Mouse (Mus musculus) lung, adult 2 months (tissue): ENCODE results near the gene Lrrc72. TPM values are rescaled to one million over a fixed set of nuclear protein-coding genes. Genes with fewer than 3 reads are reported as not detected.
"Not testable (repeated sequence)": the region's sequence is repeated elsewhere in the genome, so short reads cannot be mapped to it uniquely, and the experiment has no call there.

ENCODE experiments used
- DNase-seq: peaks from one replicate; pipeline ENCODE4 v3.0.0; 2022
- H3K4me1 ChIP-seq: fragments of 200-500 bp; 2 replicates; pipeline ENCODE4 v1.6.1; 2011; ENCODE audit warnings: low read length; ENCODE audit not compliant: control insufficient read depth, insufficient read depth
- H3K4me3 ChIP-seq: fragments of 200-500 bp; replicated peaks from 2 replicates; pipeline ENCODE3; 2011; ENCODE audit warnings: low read depth, mild to moderate bottlenecking, control low read depth, low read length; ENCODE audit errors: extremely low read depth
- CTCF ChIP-seq: fragments of 200-500 bp; IDR thresholded peaks from 2 replicates; pipeline ENCODE4 v1.5.1; 2011; ENCODE audit warnings: mild to moderate bottlenecking, low read length, control low read depth; ENCODE audit not compliant: insufficient read depth
- POLR2A ChIP-seq: fragments of 200-500 bp; IDR thresholded peaks from 2 replicates; pipeline ENCODE4 v1.6.1; 2011; ENCODE audit warnings: low read depth, mild to moderate bottlenecking, control low read depth, low read length, borderline replicate concordance; ENCODE audit errors: extremely low read depth
- WGBS: fragments of 180-500 bp; shearing (Covaris S2); methylation state at CpG from one replicate; pipeline ENCODE4 v1.1.7; 2018; 5-methylcytosine and 5-hydroxymethylcytosine counted together
- polyA plus RNA-seq: library from polyadenylated mRNA; depleted of rRNA; stranded (reverse); fragments of >200 nt; gene quantifications from 2 replicates; pipeline ENCODE4 v1.2.3, GENCODE M21; 2012

The Lrrc72 gene
- polyA plus RNA-seq, 1 experiment, result not detected

GRCm38 (mm10) chr12:36231386-36231785 is 21.8 kb downstream of the Lrrc72 start:
- WGBS, result 67% methylated on average over 2 of the region's 2 CpGs
- Histone ChIP-seq H3K4me1 (no peaks in the 10 kb centered on the region), H3K4me3 (no peak overlapping the region)
- DNase-seq, result no peak
- TF ChIP-seq CTCF (no peak), POLR2A (no peak)

- 45% methylated on average over 4 of the region's 4 CpGs for WGBS
- H3K4me3 ChIP-seq, result no peak overlapping the region
- DNase-seq, result no peak
- H3K4me1 ChIP-seq, result no peaks in the 10 kb centered on the region
- TF ChIP-seq POLR2A, result no peak
- no peak for TF ChIP-seq CTCF
Observed at GRCm38 (mm10) chr12:36224392-36224791, 28.8 kb downstream of the Lrrc72 start.

DNA sequence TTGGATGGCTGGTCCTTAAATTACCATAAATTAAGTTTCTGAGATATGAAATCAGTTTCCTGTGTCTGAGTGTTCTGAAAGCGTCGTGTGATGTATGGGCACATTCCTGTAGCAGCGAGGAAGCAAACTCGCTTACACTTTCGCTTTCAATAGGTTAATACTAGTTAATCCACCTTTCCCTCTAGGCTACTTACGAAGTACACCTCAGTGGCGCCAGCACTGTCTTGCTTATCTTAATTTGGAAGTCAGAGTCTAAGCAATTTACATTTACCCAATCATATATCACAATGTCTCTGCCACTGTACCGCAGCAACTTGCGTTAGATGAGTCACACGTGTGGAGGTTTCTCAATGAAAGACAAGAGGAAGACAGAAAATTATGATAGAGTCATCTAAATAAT is 36.3 kb downstream of the Lrrc72 start:
- no peak for DNase-seq
- 23% methylated on average over 10 of the region's 10 CpGs for WGBS
- H3K4me1 ChIP-seq, result no peaks in the 10 kb centered on the region

GRCm38 (mm10) chr12:36216230-36216629 is 37.0 kb downstream of the Lrrc72 start:
- TF ChIP-seq POLR2A (no peak), CTCF (no peak)
- Histone ChIP-seq H3K4me1 (no peaks in the 10 kb centered on the region), H3K4me3 (no peak overlapping the region)
- DNase-seq, result no peak
- WGBS, result 62% methylated on average over 4 of the region's 4 CpGs

More for the DNA sequence above, 36.3 kb downstream of the Lrrc72 start:
- H3K4me3 ChIP-seq, result peak overlapping the region; percentile 54
- TF ChIP-seq POLR2A, result no peak
- TF ChIP-seq CTCF, result no peak

DNA sequence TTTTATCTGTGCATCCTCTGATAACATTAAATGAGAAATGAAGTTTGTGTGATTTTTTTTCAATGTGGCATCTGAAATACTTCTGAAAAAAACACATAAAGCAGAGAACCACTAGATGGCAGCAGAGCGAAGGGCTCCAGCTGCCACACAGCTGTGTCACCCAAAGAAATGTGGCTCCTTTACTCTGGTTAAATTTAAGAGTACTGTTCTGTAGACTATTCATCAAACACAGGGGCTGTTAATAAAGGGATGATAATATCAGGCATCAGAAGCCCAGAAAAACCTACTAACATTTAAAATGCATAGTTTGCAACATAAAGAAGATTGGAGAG is 38.1 kb downstream of the Lrrc72 start:
- no peak overlapping the region for H3K4me3 ChIP-seq
- TF ChIP-seq CTCF (peak; percentile 84), POLR2A (no peak)
- no peak for DNase-seq
- 0% methylated on average over 1 of the region's 1 CpGs for WGBS
- no peaks in the 10 kb centered on the region for H3K4me1 ChIP-seq

DNA sequence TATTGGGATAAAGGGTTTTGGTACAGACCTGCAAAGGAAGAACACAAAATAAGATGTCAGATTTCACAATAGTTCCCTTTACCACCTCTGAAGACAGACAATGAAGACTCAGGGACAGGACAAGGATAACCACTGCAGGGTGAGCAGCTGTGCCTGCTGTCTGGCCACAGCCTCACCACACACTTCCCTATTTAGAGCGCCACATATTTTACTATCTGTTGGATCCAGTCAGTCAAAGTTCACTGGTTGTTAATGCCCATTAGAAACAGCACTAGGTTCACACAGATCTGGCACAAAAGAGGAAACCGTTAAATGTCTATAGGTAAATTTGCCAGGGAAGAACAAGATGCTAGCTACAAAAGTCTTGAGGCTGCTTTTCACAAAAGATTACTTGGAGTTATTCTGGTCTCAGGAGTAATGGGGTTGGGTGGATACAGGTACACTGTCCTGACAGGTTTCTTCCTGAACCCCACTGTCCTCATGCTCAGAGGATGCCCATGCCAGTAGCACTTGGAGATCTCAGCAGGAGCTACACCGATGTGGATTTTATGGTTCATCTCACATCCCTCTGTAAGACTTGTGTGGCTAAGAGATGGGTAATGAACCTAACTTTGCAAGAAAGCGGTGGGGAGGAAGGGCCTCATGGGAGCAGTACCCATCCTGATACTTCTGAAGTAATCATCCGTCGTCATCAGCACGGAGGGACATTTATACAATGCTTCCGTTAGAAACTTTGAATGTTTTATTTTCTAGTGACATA is 38.6 kb downstream of the Lrrc72 start:
- Histone ChIP-seq H3K4me3 (no peak overlapping the region), H3K4me1 (no peaks in the 10 kb centered on the region)
- WGBS, result 41% methylated on average over 8 of the region's 8 CpGs
- no peak for TF ChIP-seq CTCF
- TF ChIP-seq POLR2A, result no peak
- DNase-seq, result no peak

DNA sequence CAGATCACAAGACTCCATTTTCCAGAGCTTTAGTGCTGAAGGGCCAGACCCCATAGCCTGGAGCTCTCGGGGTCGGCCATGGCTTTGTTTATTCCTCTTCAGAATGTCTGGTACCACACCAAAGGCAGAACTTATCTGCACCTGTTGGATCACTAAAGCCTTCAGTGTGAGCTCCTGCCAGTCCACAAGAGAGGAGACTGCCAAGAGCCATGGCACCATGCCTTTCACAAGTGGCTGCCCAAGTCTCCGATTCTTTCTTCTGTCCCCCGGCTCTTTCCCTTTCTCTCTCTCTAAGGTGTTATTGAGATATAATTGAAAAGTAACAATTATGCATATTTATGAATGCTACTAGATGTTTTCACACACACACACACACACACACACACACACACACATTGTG is 43.1 kb downstream of the Lrrc72 start:
- TF ChIP-seq CTCF, result no peak
- TF ChIP-seq POLR2A, result no peak
- Histone ChIP-seq H3K4me3 (no peak overlapping the region), H3K4me1 (no peaks in the 10 kb centered on the region; the same call in 1 of the 2 replicates)
- DNase-seq, result no peak
- 64% methylated on average over 4 of the region's 4 CpGs for WGBS

DNA sequence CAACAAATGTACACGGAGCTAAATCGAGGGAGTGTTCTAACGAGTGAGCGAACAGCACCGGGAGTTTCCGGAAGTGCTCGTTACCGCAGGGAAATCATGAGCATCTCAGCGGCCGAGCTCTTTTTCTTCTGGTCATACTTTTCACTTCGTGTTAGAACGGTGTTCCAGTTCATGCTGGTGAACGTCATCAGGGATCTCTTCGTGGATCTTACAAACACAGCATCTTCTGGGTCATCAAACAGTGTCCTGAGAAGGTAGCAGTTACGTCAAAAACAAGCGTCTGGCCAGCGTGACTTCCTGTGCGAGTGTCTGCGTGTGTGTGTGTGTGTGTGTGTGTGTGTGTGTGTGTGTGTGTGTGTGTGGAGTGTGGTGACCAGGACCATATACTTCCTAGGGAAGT is 44.7 kb downstream of the Lrrc72 start:
- WGBS, result 70% methylated on average over 19 of the region's 19 CpGs
- no peak for DNase-seq
- peak overlapping the region; percentile 10 for H3K4me3 ChIP-seq
- TF ChIP-seq POLR2A (no peak), CTCF (no peak)
- no peaks in the 10 kb centered on the region; the same call in 1 of the 2 replicates for H3K4me1 ChIP-seq

DNA sequence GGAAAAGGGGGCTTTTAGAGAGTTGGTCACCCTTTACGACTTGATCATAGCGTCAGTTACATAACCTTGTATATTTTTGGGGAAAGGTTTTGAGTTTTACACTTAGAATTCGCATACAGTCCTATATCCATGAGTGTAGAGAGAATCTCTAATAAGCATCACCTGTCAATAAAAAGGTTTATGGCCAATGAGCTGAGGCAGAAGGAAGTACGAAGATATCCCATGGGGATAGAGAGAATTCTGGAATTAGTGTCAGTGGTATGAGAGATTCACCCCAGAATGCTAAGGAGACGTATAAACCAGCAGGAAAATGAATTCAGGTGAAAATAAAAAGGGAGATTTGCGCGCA is 45.4 kb downstream of the Lrrc72 start:
- no peak overlapping the region for H3K4me3 ChIP-seq
- TF ChIP-seq POLR2A (no peak), CTCF (no peak)
- 67% methylated on average over 7 of the region's 7 CpGs for WGBS
- no peak for DNase-seq
- H3K4me1 ChIP-seq, result no peaks in the 10 kb centered on the region; the same call in 1 of the 2 replicates

- no peaks in the 10 kb centered on the region; the same call in 1 of the 2 replicates for H3K4me1 ChIP-seq
- WGBS, result 46% methylated on average over 9 of the region's 9 CpGs
- no peak for DNase-seq
- no peak overlapping the region for H3K4me3 ChIP-seq
- TF ChIP-seq POLR2A (no peak), CTCF (no peak)
Observed at GRCm38 (mm10) chr12:36207072-36207799, 46.0 kb downstream of the Lrrc72 start.

- not testable (repeated sequence) for H3K4me1 ChIP-seq, DNase-seq, H3K4me3 ChIP-seq
- 56% methylated on average over 5 of the region's 5 CpGs for WGBS
Observed at GRCm38 (mm10) chr12:36205579-36206119, 47.5 kb downstream of the Lrrc72 start.
